Mouse (Mus musculus) liver, embryonic 15.5 days (tissue): ENCODE data around the gene Pabpn1l. TPM values are rescaled to one million over a fixed set of nuclear protein-coding genes. Genes with fewer than 3 reads are reported as not detected.
A peak's percentile ranks its signal among the peaks of the same experiment; 100 is the strongest.
"Not testable (repeated sequence)": the region's sequence is repeated elsewhere in the genome, so short reads cannot be mapped to it uniquely, and the experiment has no call there.

Source experiments
- ATAC-seq: fragments of 200-750 bp; cut with Nextera tagmentation; 2 replicates; pipeline ENCODE4 v1.8.0; 2017; ENCODE audit warnings: moderate number of reproducible peaks, mild to moderate bottlenecking, moderate library complexity; ENCODE audit not compliant: insufficient read depth
- H3K27ac ChIP-seq: fragments of 300-500 bp; sonication (generic); replicated peaks from 2 replicates; pipeline ENCODE4 v1.5.1; 2015; ENCODE audit warnings: mild to moderate bottlenecking, inconsistent platforms
- H3K27me3 ChIP-seq: fragments of 300-500 bp; sonication (generic); 2 replicates; pipeline ENCODE4 v1.6.1; 2015; ENCODE audit warnings: mild to moderate bottlenecking, inconsistent platforms
- H3K36me3 ChIP-seq: fragments of 300-500 bp; sonication (generic); replicated peaks from 2 replicates; pipeline ENCODE4 v1.6.1; 2015; ENCODE audit warnings: moderate library complexity, mild to moderate bottlenecking, inconsistent platforms
- H3K4me1 ChIP-seq: fragments of 300-500 bp; sonication (generic); replicated peaks from 2 replicates; pipeline ENCODE4 v1.6.1; 2015; ENCODE audit warnings: inconsistent platforms
- H3K4me2 ChIP-seq: fragments of 300-500 bp; sonication (generic); 2 replicates; pipeline ENCODE4 v1.6.1; 2015; ENCODE audit warnings: moderate library complexity, mild to moderate bottlenecking, inconsistent platforms
- H3K4me3 ChIP-seq: fragments of 300-500 bp; sonication (generic); replicated peaks from 2 replicates; pipeline ENCODE4 v1.5.1; 2015; ENCODE audit warnings: mild to moderate bottlenecking, inconsistent platforms
- H3K9ac ChIP-seq: fragments of 300-500 bp; sonication (generic); 2 replicates; pipeline ENCODE4 v1.6.1; 2015; ENCODE audit warnings: moderate library complexity, mild to moderate bottlenecking, inconsistent platforms
- H3K9me3 ChIP-seq: fragments of 300-500 bp; sonication (generic); replicated peaks from 2 replicates; pipeline ENCODE4 v1.6.1; 2016; ENCODE audit warnings: inconsistent platforms
- WGBS: fragments of 180-500 bp; shearing (Covaris S2); methylation state at CpG from one replicate; pipeline ENCODE4 v1.1.7; 2015; ENCODE audit warnings: mixed read lengths; ENCODE audit not compliant: insufficient replicate concordance; 5-methylcytosine and 5-hydroxymethylcytosine counted together
- polyA plus RNA-seq: library from polyadenylated mRNA; unstranded; fragments of >200 nt; fragmentation: Nextera tagmentation; extraction: Ambion mirVana; gene quantifications from 2 replicates; pipeline ENCODE4 v1.2.1, GENCODE M21; 2015

Gene Pabpn1l
- polyA plus RNA-seq, 1 experiment from 2014 or later: not detected

DNA sequence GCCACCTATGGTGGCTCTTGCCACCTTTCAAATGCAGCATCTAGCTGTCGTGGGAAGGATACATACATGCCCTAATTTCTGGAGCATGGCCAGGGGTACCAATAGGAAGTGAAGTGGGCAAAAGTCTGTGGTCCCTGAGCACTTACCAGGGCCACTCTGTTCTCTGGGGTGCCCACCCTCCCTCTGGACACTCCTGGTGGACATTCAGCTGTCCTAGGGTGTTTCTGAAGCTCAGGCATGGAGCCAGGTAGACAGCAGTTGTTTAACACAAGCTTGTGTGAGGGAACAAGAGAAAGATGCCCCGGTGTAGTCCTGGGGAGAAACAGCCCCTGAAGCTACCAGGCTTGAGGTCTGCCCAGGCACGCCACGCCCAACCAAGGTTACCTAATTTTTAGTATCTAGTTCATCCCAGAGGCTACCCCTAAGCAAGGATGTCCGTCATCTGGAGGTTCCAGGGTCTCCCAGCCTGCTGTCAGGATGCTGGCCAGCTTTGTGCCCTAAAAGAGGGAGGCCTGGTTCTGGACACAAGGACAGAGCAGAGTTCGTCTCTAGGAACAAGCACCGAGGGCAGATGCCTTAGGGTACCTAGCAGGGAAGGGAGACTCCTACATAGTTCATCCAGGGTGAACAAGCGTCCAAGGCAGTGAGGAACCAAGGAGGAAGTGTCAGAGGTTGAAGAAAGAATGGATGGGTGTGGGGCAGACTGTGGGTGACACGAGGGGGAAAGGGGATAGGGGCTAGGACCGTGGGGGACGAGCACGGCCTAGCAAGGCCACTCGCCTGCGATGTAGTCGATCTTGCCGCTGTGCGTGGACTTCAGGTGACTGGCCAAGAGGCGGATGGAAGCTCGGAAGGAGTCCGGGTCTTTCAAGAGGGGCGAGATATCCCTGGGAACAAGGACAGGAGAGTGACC lies 46.5 kb downstream of the Pabpn1l start:
- ATAC-seq: peak; percentile 2
- Histone ChIP-seq H3K4me3 (peak overlapping the region; percentile 73), H3K27me3 (no peaks in the 10 kb centered on the region; the same call in 1 of the 2 replicates), H3K4me1 (peaks cover 64% of the 10 kb centered on the region), H3K36me3 (peaks cover 34% of the 10 kb centered on the region), H3K4me2 (peak overlapping the region; percentile 98), H3K9ac (peak overlapping the region; percentile 75), H3K27ac (peak overlapping the region; percentile 80), H3K9me3 (no peaks in the 10 kb centered on the region)
- 6% methylated on average over 21 of the region's 21 CpGs for WGBS

- H3K4me3 ChIP-seq: peak overlapping the region; percentile 73
- peak overlapping the region; percentile 98 for H3K4me2 ChIP-seq
- peaks cover 41% of the 10 kb centered on the region for H3K36me3 ChIP-seq
- no peaks in the 10 kb centered on the region for H3K9me3 ChIP-seq
- H3K27me3 ChIP-seq: no peaks in the 10 kb centered on the region; the same call in 1 of the 2 replicates
- H3K9ac ChIP-seq: peak overlapping the region; percentile 75
- no peak; the same call in 1 of the 2 replicates for ATAC-seq
- WGBS: 12% methylated on average over 8 of the region's 8 CpGs
- H3K27ac ChIP-seq: peak overlapping the region; percentile 80
- peaks cover 71% of the 10 kb centered on the region for H3K4me1 ChIP-seq
These were observed 47.3 kb downstream of the Pabpn1l start for GRCm38 (mm10) chr8:122575286-122575685.

DNA sequence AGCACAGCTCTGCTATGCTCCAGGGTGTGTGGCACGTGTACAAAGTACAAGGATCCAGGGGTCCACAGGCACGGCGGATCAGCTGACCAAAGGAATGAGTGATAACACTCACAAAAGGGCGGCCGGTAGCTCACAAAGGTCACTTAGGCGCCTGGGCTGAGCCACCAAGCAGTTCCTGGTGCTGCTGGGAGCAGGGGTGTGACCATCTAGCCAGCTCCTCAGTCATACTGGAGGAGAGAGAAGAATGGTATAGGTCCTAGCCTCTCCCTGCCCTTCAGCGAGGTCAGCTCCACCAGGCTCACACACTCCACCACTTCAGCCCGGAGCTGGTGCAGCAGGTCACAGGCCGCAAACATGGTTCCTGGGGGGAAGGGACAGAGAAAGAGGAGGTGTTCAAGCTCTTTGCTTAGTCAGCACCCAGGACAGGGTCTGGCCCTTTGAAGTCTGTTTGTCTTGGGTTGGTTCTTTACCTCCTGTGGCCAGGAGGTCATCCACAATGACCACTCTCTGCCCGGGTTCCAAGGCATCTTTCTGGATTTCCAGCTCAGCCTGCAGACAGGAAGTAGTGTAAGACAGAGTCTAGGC lies 47.8 kb downstream of the Pabpn1l start:
- no peaks in the 10 kb centered on the region; the same call in 1 of the 2 replicates for H3K27me3 ChIP-seq
- peaks cover 46% of the 10 kb centered on the region for H3K36me3 ChIP-seq
- peak overlapping the region; percentile 73 for H3K4me3 ChIP-seq
- H3K9ac ChIP-seq: peak overlapping the region; percentile 75
- H3K27ac ChIP-seq: peak overlapping the region; percentile 80
- H3K4me1 ChIP-seq: peaks cover 76% of the 10 kb centered on the region
- 34% methylated on average over 10 of the region's 10 CpGs for WGBS
- H3K9me3 ChIP-seq: no peaks in the 10 kb centered on the region
- ATAC-seq: peak; percentile 29
- H3K4me2 ChIP-seq: peak overlapping the region; percentile 98

- ATAC-seq: no peak
- peaks cover 81% of the 10 kb centered on the region for H3K4me1 ChIP-seq
- H3K36me3 ChIP-seq: peaks cover 51% of the 10 kb centered on the region
- peak overlapping the region; percentile 73; the same call in 1 of the 2 replicates for H3K4me3 ChIP-seq
- WGBS: 45% methylated on average over 3 of the region's 3 CpGs
- H3K27ac ChIP-seq: peak overlapping the region; percentile 80
- peak overlapping the region; percentile 75; the same call in 1 of the 2 replicates for H3K9ac ChIP-seq
- no peaks in the 10 kb centered on the region for H3K9me3 ChIP-seq
- peak overlapping the region; percentile 98 for H3K4me2 ChIP-seq
- no peaks in the 10 kb centered on the region; the same call in 1 of the 2 replicates for H3K27me3 ChIP-seq
These were observed 48.3 kb downstream of the Pabpn1l start for GRCm38 (mm10) chr8:122574264-122574663.

DNA sequence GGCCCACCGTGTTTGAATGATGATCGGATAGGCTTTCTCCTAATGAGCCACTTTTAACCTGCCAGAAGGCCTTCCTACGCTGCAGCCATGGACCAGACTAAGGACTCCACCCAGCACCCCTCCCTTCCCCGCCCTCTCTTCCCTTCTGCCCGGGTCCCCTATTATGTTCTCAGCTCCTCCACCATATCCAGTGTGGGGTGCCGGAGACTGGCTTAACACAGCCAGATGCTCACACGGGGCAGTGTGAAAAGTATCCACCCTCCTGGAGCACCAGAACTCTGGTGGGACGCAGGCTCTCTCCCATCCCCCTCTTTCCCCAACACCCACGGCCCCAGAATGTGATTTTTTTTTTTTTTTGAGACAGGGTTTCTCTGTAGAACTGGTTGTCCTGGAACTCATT lies 49.0 kb downstream of the Pabpn1l start:
- Histone ChIP-seq H3K9me3 (no peaks in the 10 kb centered on the region), H3K9ac (no peak overlapping the region), H3K27me3 (no peaks in the 10 kb centered on the region; the same call in 1 of the 2 replicates), H3K4me3 (no peak overlapping the region), H3K4me2 (0 out of 2 replicates have a peak overlapping the region, but pooled peaks have one; percentile 7), H3K27ac (peak overlapping the region; percentile 80), H3K36me3 (peaks cover 56% of the 10 kb centered on the region), H3K4me1 (peaks cover 88% of the 10 kb centered on the region)
- ATAC-seq: no peak
- WGBS: 40% methylated on average over 9 of the region's 9 CpGs

- not testable (repeated sequence) for H3K9ac ChIP-seq, H3K4me3 ChIP-seq, H3K27me3 ChIP-seq, H3K9me3 ChIP-seq, ATAC-seq
- H3K36me3 ChIP-seq: peaks cover 56% of the 10 kb centered on the region
- H3K4me2 ChIP-seq: 0 out of 2 replicates have a peak overlapping the region, but pooled peaks have one; percentile 7
- 50% methylated on average over 4 of the region's 4 CpGs for WGBS
- peak overlapping the region; percentile 80 for H3K27ac ChIP-seq
- peaks cover 88% of the 10 kb centered on the region for H3K4me1 ChIP-seq
These were observed 49.4 kb downstream of the Pabpn1l start for GRCm38 (mm10) chr8:122573176-122573575.

GRCm38 (mm10) chr8:122572751-122573150 lies 49.8 kb downstream of the Pabpn1l start:
- no peak for ATAC-seq
- no peak overlapping the region for H3K9ac ChIP-seq
- no peaks in the 10 kb centered on the region for H3K9me3 ChIP-seq
- H3K4me2 ChIP-seq: no peak overlapping the region
- peaks cover 56% of the 10 kb centered on the region for H3K36me3 ChIP-seq
- H3K27ac ChIP-seq: no peak overlapping the region; the same call in 1 of the 2 replicates
- no peaks in the 10 kb centered on the region for H3K27me3 ChIP-seq
- no peak overlapping the region for H3K4me3 ChIP-seq
- H3K4me1 ChIP-seq: peaks cover 88% of the 10 kb centered on the region
- WGBS: 92% methylated on average over 3 of the region's 3 CpGs

- peaks cover 90% of the 10 kb centered on the region for H3K4me1 ChIP-seq
- H3K27me3 ChIP-seq: no peaks in the 10 kb centered on the region
- H3K9me3 ChIP-seq: no peaks in the 10 kb centered on the region
- H3K4me2 ChIP-seq: no peak overlapping the region
- WGBS: 89% methylated on average over 17 of the region's 17 CpGs
- no peak for ATAC-seq
- no peak overlapping the region for H3K9ac ChIP-seq
- H3K36me3 ChIP-seq: peaks cover 56% of the 10 kb centered on the region
- no peak overlapping the region for H3K27ac ChIP-seq
- H3K4me3 ChIP-seq: no peak overlapping the region
These were observed 50.7 kb downstream of the Pabpn1l start for GRCm38 (mm10) chr8:122571750-122572267.

GRCm38 (mm10) chr8:122571153-122571552 lies 51.4 kb downstream of the Pabpn1l start:
- peaks cover 56% of the 10 kb centered on the region for H3K36me3 ChIP-seq
- no peak for ATAC-seq
- H3K4me2 ChIP-seq: no peak overlapping the region

DNA sequence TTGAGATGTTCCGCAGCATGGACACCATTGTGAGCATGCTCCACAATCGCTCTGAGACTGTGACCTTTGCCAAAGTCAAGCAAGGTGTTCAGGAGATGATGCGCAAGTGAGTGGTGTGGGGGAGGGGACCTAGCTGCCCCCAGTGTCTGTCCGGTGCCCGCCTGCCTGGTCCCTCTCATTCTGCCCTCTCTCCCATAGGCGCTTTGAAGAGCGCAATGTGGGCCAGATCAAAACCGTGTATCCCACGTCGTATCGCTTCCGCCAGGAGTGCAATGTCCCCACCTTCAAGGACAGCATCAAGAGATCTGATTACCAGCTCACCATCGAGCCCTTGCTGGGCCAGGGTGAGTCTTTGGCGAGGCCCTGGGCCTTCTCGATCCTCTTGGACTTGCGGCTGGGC lies 52.5 kb downstream of the Pabpn1l start:
- Histone ChIP-seq H3K9ac (0 out of 2 replicates have a peak overlapping the region, but pooled peaks have one; percentile 92), H3K4me3 (peak overlapping the region; percentile 88), H3K36me3 (peaks cover 56% of the 10 kb centered on the region), H3K9me3 (no peaks in the 10 kb centered on the region), H3K4me1 (peaks cover 88% of the 10 kb centered on the region), H3K27me3 (no peaks in the 10 kb centered on the region), H3K4me2 (peak overlapping the region; percentile 90), H3K27ac (peak overlapping the region; percentile 90; the same call in 1 of the 2 replicates)
- ATAC-seq: no peak
- 96% methylated on average over 16 of the region's 16 CpGs for WGBS

More at GRCm38 (mm10) chr8:122571153-122571552, 51.4 kb downstream of the Pabpn1l start:
- Histone ChIP-seq H3K27ac (no peak overlapping the region), H3K4me1 (peaks cover 90% of the 10 kb centered on the region), H3K9me3 (no peaks in the 10 kb centered on the region), H3K9ac (no peak overlapping the region), H3K27me3 (no peaks in the 10 kb centered on the region), H3K4me3 (no peak overlapping the region)
- 91% methylated on average over 11 of the region's 11 CpGs for WGBS
